In genomic region chr4:148284219-148284618, GRCm38 (mm10) we compare ENCODE assay signal across 14 mouse cellular contexts. TPM values are rescaled to one million over a fixed set of nuclear protein-coding genes. Genes with fewer than 3 reads are reported as not detected.
DNase-seq lines count a peak whose midpoint lies in the region; ATAC-seq and TF ChIP-seq lines count a peak whose summit lies in the region.
"Had no signal": no experiment of that assay in that cellular context is flagged by ENCODE, and none has a peak within 500 bp of the region (broad histone marks: within the 10 kb centered on the region; RNA-seq: fewer than 3 reads in every experiment).

No protein-coding gene starts in this region.

- peak; percentile 11 for DNase-seq in embryo, embryonic 10.5 days (ENCODE audit: low spot score)
- DNase-seq in embryo, embryonic 10 days (ENCODE audit: low spot score), result no peak
- DNase-seq in retina, postnatal 1 day, result peak; percentile 32
- DNase-seq in retina, embryonic 14.5 days (ENCODE audit: low spot score), result no peak
- DNase-seq in hindbrain, postnatal 0 days (ENCODE audit: low spot score), result peak; percentile 52
- DNase-seq in urinary bladder, postnatal 36 days (ENCODE audit: low spot score in 2 of 2), result no peak
- no peak for DNase-seq in ovary, postnatal 36 days (ENCODE audit: low spot score)
- DNase-seq in frontal cortex, postnatal 25 days (ENCODE audit: low spot score in 2 of 2), result no peak
- DNase-seq: gastrocnemius, postnatal 10 days; kidney, postnatal 25 days; lung, postnatal 4 days had no signal

- H3K27me3 ChIP-seq in hindbrain, postnatal 0 days (ENCODE audit: insufficient read depth, low read length), result no peaks in the 10 kb centered on the region; the same call in 1 of the 2 replicates

- no peaks in the 10 kb centered on the region for H3K36me3 ChIP-seq in hindbrain, postnatal 0 days (ENCODE audit: insufficient read depth, low read length)
- H3K36me3 ChIP-seq: heart, embryonic 13.5 days; liver, embryonic 15.5 days had no signal

- H3K4me2 ChIP-seq in hindbrain, postnatal 0 days (ENCODE audit: low read depth, low read length), result peak overlapping the region; percentile 79
- H3K4me2 ChIP-seq: heart, embryonic 13.5 days; liver, embryonic 15.5 days had no signal

- H3K9ac ChIP-seq in hindbrain, postnatal 0 days (replicated peaks; ENCODE audit: low read length), result 0 out of 2 replicates have a peak overlapping the region, but pooled peaks have one; percentile 1
- H3K9ac ChIP-seq: heart, embryonic 13.5 days; liver, embryonic 15.5 days had no signal

- peak overlapping the region; percentile 12 for H3K27ac ChIP-seq in hindbrain, postnatal 0 days
- H3K27ac ChIP-seq: heart, embryonic 13.5 days; liver, embryonic 15.5 days had no signal

- peak overlapping the region; percentile 59 for H3K4me3 ChIP-seq in hindbrain, postnatal 0 days (ENCODE audit: low read length)
- H3K4me3 ChIP-seq: heart, embryonic 13.5 days; liver, embryonic 15.5 days had no signal

- no peak for ATAC-seq in hindbrain, postnatal 0 days

- peaks cover 20% of the 10 kb centered on the region for H3K4me1 ChIP-seq in hindbrain, postnatal 0 days (ENCODE audit: insufficient read depth, low read length)

- no peaks in the 10 kb centered on the region for H3K9me3 ChIP-seq in hindbrain, postnatal 0 days (ENCODE audit: low read length)
- H3K9me3 ChIP-seq: heart, embryonic 13.5 days; liver, embryonic 15.5 days had no signal

- 8% methylated on average over 13 of the region's 13 CpGs for WGBS in hindbrain, postnatal 0 days

- no peak for TF ChIP-seq CTCF in hindbrain, postnatal 0 days (IDR thresholded peaks at IDR 0.05; ENCODE audit: low read depth)

RNA-seq across cellular contexts. Expression of gene Disp3, which starts 3.5 kb away (rescaled TPM):
- 31.6 and 53.0 TPM in 2 replicates for total RNA-seq in hindbrain, postnatal 0 days (2014; rRNA removed)
- 7.7 and 8.4 TPM in 2 replicates for polyA plus RNA-seq in hindbrain, postnatal 0 days (2015; fragmentation: Nextera tagmentation; extraction: Ambion mirVana)
- total RNA-seq: MEL had no signal
- polyA plus RNA-seq: liver, embryonic 15.5 days had no signal

Comparison
In these comparisons a context has a peak if more than half of its experiments do, and no peak if none do; other contexts are left out.
1. DNase-seq: peak in embryo, embryonic 10.5 days (single experiment), retina, postnatal 1 day (single experiment) and hindbrain, postnatal 0 days (single experiment); none in embryo, embryonic 10 days (single experiment), retina, embryonic 14.5 days (single experiment), urinary bladder, postnatal 36 days (0 of 2), ovary, postnatal 36 days (single experiment) and frontal cortex, postnatal 25 days (0 of 2).